Mouse (Mus musculus) heart, embryonic 15.5 days (tissue): ENCODE results near the gene Ndst2. TPM values are rescaled to one million over a fixed set of nuclear protein-coding genes. Genes with fewer than 3 reads are reported as not detected.

ENCODE experiments used
- ATAC-seq: fragments of 200-750 bp; cut with Nextera tagmentation; replicated peaks from 2 replicates; pipeline ENCODE4 v1.8.0; 2017; ENCODE audit warnings: low read depth, moderate TSS enrichment; ENCODE audit not compliant: insufficient number of reproducible peaks, insufficient read depth, low FRiP score
- H3K27ac ChIP-seq: fragments of 300-500 bp; sonication (generic); 2 replicates; pipeline ENCODE4 v1.5.1; 2015; ENCODE audit warnings: mild to moderate bottlenecking, inconsistent platforms
- H3K27me3 ChIP-seq: fragments of 300-500 bp; sonication (generic); 2 replicates; pipeline ENCODE4 v1.6.1; 2015; ENCODE audit warnings: inconsistent platforms
- H3K36me3 ChIP-seq: fragments of 300-500 bp; sonication (generic); 2 replicates; pipeline ENCODE4 v1.6.1; 2015; ENCODE audit warnings: mild to moderate bottlenecking, inconsistent platforms
- H3K4me1 ChIP-seq: fragments of 300-500 bp; sonication (generic); replicated peaks from 2 replicates; pipeline ENCODE4 v1.6.1; 2015; ENCODE audit warnings: inconsistent platforms
- H3K4me2 ChIP-seq: fragments of 300-500 bp; sonication (generic); 2 replicates; pipeline ENCODE4 v1.6.1; 2015; ENCODE audit warnings: inconsistent platforms, mild to moderate bottlenecking, moderate library complexity
- H3K4me3 ChIP-seq: fragments of 300-500 bp; sonication (generic); 2 replicates; pipeline ENCODE4 v1.5.1; 2015; ENCODE audit warnings: mild to moderate bottlenecking, inconsistent platforms
- H3K9ac ChIP-seq: fragments of 300-500 bp; sonication (generic); 2 replicates; pipeline ENCODE4 v1.6.1; 2015; ENCODE audit warnings: mild to moderate bottlenecking, inconsistent platforms
- H3K9me3 ChIP-seq: fragments of 300-500 bp; sonication (generic); replicated peaks from 2 replicates; pipeline ENCODE4 v1.6.1; 2016; ENCODE audit warnings: inconsistent platforms
- WGBS: fragments of 180-500 bp; shearing (Covaris S2); methylation state at CpG from one replicate; pipeline ENCODE4 v1.1.7; 2015; ENCODE audit warnings: mixed read lengths; 5-methylcytosine and 5-hydroxymethylcytosine counted together
- polyA plus RNA-seq: library from polyadenylated mRNA; unstranded; fragments of >200 nt; fragmentation: Nextera tagmentation; extraction: Ambion mirVana; gene quantifications from 2 replicates; pipeline ENCODE4 v1.2.1, GENCODE M21; 2015

Ndst2 gene
- polyA plus RNA-seq, 1 experiment from 2014 or later = 13.8 TPM

GRCm38 (mm10) chr14:20738511-20738910 is 4.1 kb upstream of the Ndst2 start:
- peaks cover 44% of the 10 kb centered on the region for H3K36me3 ChIP-seq
- WGBS = 68% methylated on average over 8 of the region's 8 CpGs
- peaks cover 30% of the 10 kb centered on the region for H3K4me1 ChIP-seq
- H3K9me3 ChIP-seq = no peaks in the 10 kb centered on the region
- no peak overlapping the region for H3K9ac ChIP-seq
- no peaks in the 10 kb centered on the region for H3K27me3 ChIP-seq
- no peak overlapping the region for H3K4me3 ChIP-seq
- ATAC-seq = no peak
- no peak overlapping the region for H3K4me2 ChIP-seq
- H3K27ac ChIP-seq = no peak overlapping the region

- no peak overlapping the region for H3K4me2 ChIP-seq
- H3K36me3 ChIP-seq = peaks cover 43% of the 10 kb centered on the region
- peaks cover 35% of the 10 kb centered on the region for H3K4me1 ChIP-seq
- WGBS = 27% methylated on average over 14 of the region's 14 CpGs
- H3K27ac ChIP-seq = peak overlapping the region; percentile 62
- no peaks in the 10 kb centered on the region for H3K27me3 ChIP-seq
- no peak overlapping the region for H3K9ac ChIP-seq
- no peak for ATAC-seq
- H3K9me3 ChIP-seq = no peaks in the 10 kb centered on the region
- H3K4me3 ChIP-seq = no peak overlapping the region
Measured at GRCm38 (mm10) chr14:20737306-20737705, 2.9 kb upstream of the Ndst2 start.

GRCm38 (mm10) chr14:20735892-20736390 is 1.6 kb upstream of the Ndst2 start:
- Histone ChIP-seq H3K4me1 (peaks cover 41% of the 10 kb centered on the region), H3K9ac (no peak overlapping the region), H3K4me3 (no peak overlapping the region), H3K9me3 (no peaks in the 10 kb centered on the region), H3K4me2 (no peak overlapping the region), H3K27ac (peak overlapping the region; percentile 93), H3K36me3 (peaks cover 43% of the 10 kb centered on the region), H3K27me3 (no peaks in the 10 kb centered on the region)
- WGBS = 75% methylated on average over 13 of the region's 13 CpGs
- ATAC-seq = no peak

GRCm38 (mm10) chr14:20735052-20735451 is 690 bp upstream of the Ndst2 start:
- Histone ChIP-seq H3K36me3 (peaks cover 40% of the 10 kb centered on the region), H3K27ac (peak overlapping the region; percentile 93), H3K9me3 (no peaks in the 10 kb centered on the region), H3K9ac (0 out of 2 replicates have a peak overlapping the region, but pooled peaks have one; percentile 33), H3K27me3 (no peaks in the 10 kb centered on the region), H3K4me2 (peak overlapping the region; percentile 85; the same call in 1 of the 2 replicates), H3K4me3 (no peak overlapping the region), H3K4me1 (peaks cover 41% of the 10 kb centered on the region)
- ATAC-seq = no peak
- 53% methylated on average over 2 of the region's 2 CpGs for WGBS

- H3K36me3 ChIP-seq = peaks cover 41% of the 10 kb centered on the region
- WGBS = 40% methylated on average over 12 of the region's 12 CpGs
- no peaks in the 10 kb centered on the region for H3K9me3 ChIP-seq
- H3K4me1 ChIP-seq = peaks cover 41% of the 10 kb centered on the region
- peak overlapping the region; percentile 85 for H3K4me2 ChIP-seq
- no peak for ATAC-seq
- H3K9ac ChIP-seq = peak overlapping the region; percentile 82
- peak overlapping the region; percentile 73 for H3K4me3 ChIP-seq
- no peaks in the 10 kb centered on the region for H3K27me3 ChIP-seq
- peak overlapping the region; percentile 93 for H3K27ac ChIP-seq
Measured at GRCm38 (mm10) chr14:20733041-20733951, 1.1 kb downstream of the Ndst2 start.

GRCm38 (mm10) chr14:20730853-20731602 is 3.3 kb downstream of the Ndst2 start:
- 79% methylated on average over 9 of the region's 9 CpGs for WGBS
- Histone ChIP-seq H3K27me3 (no peaks in the 10 kb centered on the region), H3K4me3 (no peak overlapping the region), H3K4me2 (no peak overlapping the region), H3K36me3 (peaks cover 41% of the 10 kb centered on the region), H3K27ac (no peak overlapping the region), H3K9ac (no peak overlapping the region), H3K4me1 (peaks cover 25% of the 10 kb centered on the region), H3K9me3 (no peaks in the 10 kb centered on the region)
- ATAC-seq = no peak

- no peak for ATAC-seq
- H3K36me3 ChIP-seq = peaks cover 40% of the 10 kb centered on the region
Measured at GRCm38 (mm10) chr14:20729871-20730270, 4.5 kb downstream of the Ndst2 start.

GRCm38 (mm10) chr14:20725660-20726339 is 8.6 kb downstream of the Ndst2 start:
- Histone ChIP-seq H3K9ac (no peak overlapping the region), H3K27me3 (no peaks in the 10 kb centered on the region), H3K27ac (peak overlapping the region; percentile 62), H3K4me1 (peaks cover 12% of the 10 kb centered on the region), H3K4me2 (0 out of 2 replicates have a peak overlapping the region, but pooled peaks have one; percentile 6), H3K9me3 (no peaks in the 10 kb centered on the region), H3K36me3 (peaks cover 80% of the 10 kb centered on the region), H3K4me3 (no peak overlapping the region)
- WGBS = 31% methylated on average over 6 of the region's 6 CpGs
- ATAC-seq = no peak

More at GRCm38 (mm10) chr14:20729871-20730270, 4.5 kb downstream of the Ndst2 start:
- Histone ChIP-seq H3K27ac (no peak overlapping the region), H3K9ac (no peak overlapping the region), H3K4me3 (no peak overlapping the region), H3K4me1 (peaks cover 24% of the 10 kb centered on the region), H3K27me3 (no peaks in the 10 kb centered on the region), H3K4me2 (no peak overlapping the region), H3K9me3 (no peaks in the 10 kb centered on the region)
- WGBS = 84% methylated on average over 9 of the region's 9 CpGs

GRCm38 (mm10) chr14:20724043-20724442 is 10.3 kb downstream of the Ndst2 start:
- Histone ChIP-seq H3K27ac (no peak overlapping the region), H3K4me2 (no peak overlapping the region), H3K4me1 (peaks cover 12% of the 10 kb centered on the region), H3K4me3 (no peak overlapping the region), H3K27me3 (no peaks in the 10 kb centered on the region), H3K36me3 (peaks cover 84% of the 10 kb centered on the region), H3K9ac (no peak overlapping the region), H3K9me3 (no peaks in the 10 kb centered on the region)
- no peak for ATAC-seq
- 21% methylated on average over 5 of the region's 5 CpGs for WGBS

- Histone ChIP-seq H3K4me3 (no peak overlapping the region), H3K4me1 (peaks cover 12% of the 10 kb centered on the region), H3K4me2 (no peak overlapping the region), H3K9ac (no peak overlapping the region), H3K27me3 (no peaks in the 10 kb centered on the region), H3K9me3 (no peaks in the 10 kb centered on the region), H3K36me3 (peaks cover 83% of the 10 kb centered on the region), H3K27ac (no peak overlapping the region)
- 88% methylated on average over 12 of the region's 12 CpGs for WGBS
- no peak for ATAC-seq
Measured at GRCm38 (mm10) chr14:20723006-20723405, 11.4 kb downstream of the Ndst2 start.

GRCm38 (mm10) chr14:20721371-20721770 is 13.0 kb downstream of the Ndst2 start:
- no peaks in the 10 kb centered on the region for H3K9me3 ChIP-seq
- no peak for ATAC-seq
- peaks cover 87% of the 10 kb centered on the region for H3K36me3 ChIP-seq
- no peak overlapping the region for H3K9ac ChIP-seq
- no peak overlapping the region for H3K27ac ChIP-seq
- WGBS = 66% methylated on average over 4 of the region's 4 CpGs
- H3K4me1 ChIP-seq = peaks cover 12% of the 10 kb centered on the region
- H3K4me2 ChIP-seq = no peak overlapping the region
- no peak overlapping the region for H3K4me3 ChIP-seq
- H3K27me3 ChIP-seq = no peaks in the 10 kb centered on the region
